Mouse (Mus musculus) liver, postnatal 0 days (tissue): Measurements from ENCODE around the gene Tent4a.
A peak's percentile ranks its signal among the peaks of the same experiment; 100 is the strongest.

ENCODE experiments used
- CTCF ChIP-seq: sonication (generic); IDR thresholded peaks from 2 replicates; pipeline ENCODE4 v1.5.1; 2016; ENCODE audit warnings: antibody characterized with exemption, low read depth
- EP300 ChIP-seq: IDR thresholded peaks from 2 replicates; pipeline ENCODE4 v1.6.1; 2016; ENCODE audit warnings: antibody characterized with exemption, low read depth, mild to moderate bottlenecking

GRCm38 (mm10) chr13:69460635-69461465, 73.6 kb downstream of the Tent4a start:
- TF ChIP-seq CTCF (peak; percentile 68), EP300 (no peak)
